Mouse (Mus musculus): Measurements from ENCODE around the gene Gpr152.

- TF ChIP-seq CTCF (IDR thresholded peaks at IDR 0.05; ENCODE audit: control insufficient read depth, insufficient read depth, insufficient read length) (no peak), USF1 (IDR thresholded peaks at IDR 0.05; ENCODE audit: low read depth) (no peak), MAX (IDR thresholded peaks at IDR 0.05) (no peak), MYOD1 (IDR thresholded peaks at IDR 0.05; ENCODE audit: control insufficient read depth, insufficient read length, low read depth) (no peak), CEBPB (IDR thresholded peaks at IDR 0.05; ENCODE audit: low read depth) (no peak), MYOG (IDR thresholded peaks at IDR 0.05; ENCODE audit: control insufficient read depth, extremely low read depth, insufficient read length) (no peak)
These were observed 33.3 kb downstream of the Gpr152 start for GRCm38 (mm10) chr19:4172925-4173324.

Measured in C2C12 (cell line).